Mouse (Mus musculus) brain, embryonic 14.5 days (tissue): ENCODE measurements at regions not wholly inside any gene's neighbourhood (a gene's known extent, or its start where the extent isn't known, plus 50 kb on each side); places are given as distances from the start of the nearest gene placed in this dataset.
"Not testable (repeated sequence)": the region's sequence is repeated elsewhere in the genome, so short reads cannot be mapped to it uniquely, and the experiment has no call there.

Source experiments
- DNase-seq: peaks from one replicate; pipeline ENCODE4 v3.0.0-alpha.2; 2011; ENCODE audit warnings: low read depth
- CTCF ChIP-seq: fragments of 200-500 bp; IDR thresholded peaks from 2 replicates; pipeline ENCODE4 v1.5.1; 2012; ENCODE audit warnings: inconsistent platforms, mild to moderate bottlenecking, moderate library complexity, borderline replicate concordance; ENCODE audit not compliant: insufficient read depth, insufficient read length; ENCODE audit errors: extremely low read depth
- POLR2A ChIP-seq: fragments of 200-500 bp; IDR thresholded peaks from 2 replicates; pipeline ENCODE4 v1.6.1; 2012; ENCODE audit warnings: mild to moderate bottlenecking, inconsistent platforms, borderline replicate concordance; ENCODE audit not compliant: poor library complexity, insufficient read depth, insufficient read length, severe bottlenecking; ENCODE audit errors: extremely low read depth

- not testable (repeated sequence) for DNase-seq
Measured at GRCm38 (mm10) chr6:64948839-64949238, 93.5 kb upstream of the Smarcad1 start.

GRCm38 (mm10) chr6:64961608-64962486 lies 80.5 kb upstream of the Smarcad1 start:
- peak; percentile 44 for DNase-seq

GRCm38 (mm10) chr6:64962612-64963011 lies 79.8 kb upstream of the Smarcad1 start:
- no peak for TF ChIP-seq POLR2A
- no peak for TF ChIP-seq CTCF
- peak; percentile 17 for DNase-seq

More at GRCm38 (mm10) chr6:64961608-64962486, 80.5 kb upstream of the Smarcad1 start:
- TF ChIP-seq CTCF = no peak
- no peak for TF ChIP-seq POLR2A

DNA sequence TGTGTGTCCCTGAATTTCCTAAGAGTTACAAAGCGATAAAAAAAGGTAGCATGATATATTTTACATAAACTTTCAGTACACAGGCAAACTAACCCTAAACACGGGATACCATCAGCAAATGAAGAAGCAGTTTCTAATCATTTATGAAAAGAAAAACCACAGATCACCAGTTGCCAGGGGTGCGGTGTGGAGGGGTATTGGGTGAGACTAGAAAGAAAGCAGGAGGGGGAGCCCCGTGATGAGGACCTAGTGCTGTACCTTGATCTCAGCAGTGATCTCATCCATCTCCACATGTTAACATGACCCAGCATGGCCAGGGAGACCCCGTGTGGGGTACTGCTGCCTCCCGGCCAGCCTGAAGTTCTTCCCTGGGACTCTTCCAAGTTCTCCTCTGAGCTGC lies 77.7 kb upstream of the Smarcad1 start:
- TF ChIP-seq POLR2A (no peak), CTCF (no peak)
- no peak for DNase-seq

DNA sequence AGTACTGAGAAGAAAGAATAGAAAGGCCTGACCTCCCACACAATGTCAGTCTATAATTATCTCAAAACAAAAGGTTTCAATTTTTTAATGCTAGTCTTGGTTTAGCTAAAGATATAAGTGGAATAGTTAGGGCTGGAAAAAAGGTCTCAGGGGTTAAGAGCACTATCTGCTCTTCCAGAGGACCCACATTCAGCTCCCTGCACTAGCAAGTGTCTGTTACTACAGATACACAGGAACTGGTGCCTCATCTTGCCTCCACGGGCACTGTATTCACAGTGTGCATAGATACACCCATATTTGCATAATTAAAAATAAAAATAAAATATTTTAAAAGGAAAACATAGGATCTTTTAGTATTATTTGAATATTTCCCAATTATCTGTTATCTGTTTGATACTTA lies 77.2 kb upstream of the Smarcad1 start:
- no peak for DNase-seq
- TF ChIP-seq POLR2A = no peak
- TF ChIP-seq CTCF = no peak

- TF ChIP-seq POLR2A = no peak
- no peak for TF ChIP-seq CTCF
- DNase-seq = peak; percentile 40
Measured at GRCm38 (mm10) chr6:64970158-64970557, 72.2 kb upstream of the Smarcad1 start.

GRCm38 (mm10) chr6:64973968-64974367 lies 68.4 kb upstream of the Smarcad1 start:
- no peak for TF ChIP-seq POLR2A
- peak; percentile 45; the same call in 1 of the 2 replicates for TF ChIP-seq CTCF
- peak; percentile 22 for DNase-seq

DNA sequence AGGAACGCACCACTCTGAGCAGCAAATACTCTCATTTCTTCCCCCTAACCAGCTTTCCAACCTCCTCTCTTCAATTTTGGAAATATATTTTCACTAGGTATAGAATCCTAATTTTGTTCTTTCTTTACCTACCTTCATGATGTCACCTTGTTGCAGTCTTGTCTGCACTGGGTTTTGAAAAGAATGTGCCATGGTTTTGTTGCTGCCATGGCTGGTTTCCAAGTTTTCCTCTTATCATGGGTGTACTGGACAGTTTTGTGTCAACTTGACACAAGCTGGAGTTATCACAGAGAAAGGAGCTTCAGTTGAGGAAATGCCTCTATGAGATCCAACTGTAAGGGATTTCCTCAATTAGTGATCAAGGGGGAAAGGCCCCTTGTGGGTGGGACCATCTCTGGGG lies 67.9 kb upstream of the Smarcad1 start:
- not testable (repeated sequence) for DNase-seq

GRCm38 (mm10) chr6:64982132-64982531 lies 60.3 kb upstream of the Smarcad1 start:
- no peak for DNase-seq
- no peak for TF ChIP-seq POLR2A
- TF ChIP-seq CTCF = no peak
